Mouse (Mus musculus): Measurements from ENCODE around the gene Tgif1. TPM values are rescaled to one million over a fixed set of nuclear protein-coding genes. Genes with fewer than 3 reads are reported as not detected.
"Not testable (repeated sequence)": the region's sequence is repeated elsewhere in the genome, so short reads cannot be mapped to it uniquely, and the experiment has no call there.

Gene Tgif1
- polyA plus RNA-seq, 1 experiment from 2014 or later, result 66.8 TPM

DNA sequence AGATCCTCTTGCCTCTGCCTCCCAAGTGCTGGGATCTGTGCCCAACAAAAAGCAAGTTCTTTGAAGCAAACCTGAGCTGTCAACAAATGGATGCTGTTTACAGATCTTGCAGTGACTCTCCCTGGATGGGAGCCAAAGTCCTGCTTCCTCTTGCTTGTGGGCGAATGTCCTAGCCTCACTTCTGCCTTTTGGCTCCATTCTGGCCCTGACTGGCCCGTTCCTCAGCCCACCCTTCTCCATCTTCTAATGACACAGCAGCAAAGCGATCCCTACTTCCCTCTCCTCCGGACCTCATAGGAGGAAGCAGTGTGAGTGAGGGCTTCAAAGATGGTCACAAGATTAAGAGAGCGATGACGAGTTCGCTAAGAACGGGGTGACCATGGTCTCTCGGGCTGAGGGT lies 20.8 kb downstream of the Tgif1 start:
- H3K4me1 ChIP-seq, result peaks cover 8% of the 10 kb centered on the region
- H3K9ac ChIP-seq, result no peak overlapping the region
- H3K4me3 ChIP-seq, result no peak overlapping the region
- no peaks in the 10 kb centered on the region for H3K9me3 ChIP-seq (replicated peaks)
- no peak overlapping the region; the same call in 1 of the 2 replicates for H3K27ac ChIP-seq
- WGBS, result 89% methylated on average over 9 of the region's 9 CpGs
- H3K36me3 ChIP-seq, result no peaks in the 10 kb centered on the region
- H3K4me2 ChIP-seq (replicated peaks), result no peak overlapping the region
- H3K27me3 ChIP-seq, result no peaks in the 10 kb centered on the region; the same call in 1 of the 2 replicates
- no peak for ATAC-seq (ENCODE audit: low FRiP score)

DNA sequence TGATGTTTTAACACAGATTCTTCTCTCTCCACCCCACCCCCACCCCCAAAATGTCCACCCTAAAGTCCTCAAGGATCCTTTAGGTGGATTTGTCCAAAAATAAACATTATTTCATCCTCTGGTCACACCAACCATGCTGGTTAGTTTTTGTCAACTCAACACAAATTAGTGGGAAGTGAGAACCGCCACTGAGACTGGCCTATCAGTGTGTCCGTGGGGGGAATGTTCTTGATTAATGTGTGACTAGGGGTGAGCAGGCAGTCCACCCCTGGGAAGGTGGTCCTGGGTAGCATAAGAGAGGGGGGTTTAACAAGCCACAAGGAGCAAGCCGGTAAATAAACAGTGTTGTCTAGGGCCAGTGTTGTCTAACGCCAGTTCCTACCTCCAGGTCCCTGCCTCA lies 21.8 kb downstream of the Tgif1 start:
- Histone ChIP-seq H3K4me1 (peaks cover 8% of the 10 kb centered on the region), H3K9me3 (replicated peaks) (no peaks in the 10 kb centered on the region), H3K4me2 (replicated peaks) (no peak overlapping the region), H3K27ac (no peak overlapping the region), H3K27me3 (no peaks in the 10 kb centered on the region; the same call in 1 of the 2 replicates), H3K9ac (no peak overlapping the region), H3K36me3 (no peaks in the 10 kb centered on the region), H3K4me3 (no peak overlapping the region)
- ATAC-seq (ENCODE audit: low FRiP score), result no peak
- WGBS, result 73% methylated on average over 4 of the region's 4 CpGs

DNA sequence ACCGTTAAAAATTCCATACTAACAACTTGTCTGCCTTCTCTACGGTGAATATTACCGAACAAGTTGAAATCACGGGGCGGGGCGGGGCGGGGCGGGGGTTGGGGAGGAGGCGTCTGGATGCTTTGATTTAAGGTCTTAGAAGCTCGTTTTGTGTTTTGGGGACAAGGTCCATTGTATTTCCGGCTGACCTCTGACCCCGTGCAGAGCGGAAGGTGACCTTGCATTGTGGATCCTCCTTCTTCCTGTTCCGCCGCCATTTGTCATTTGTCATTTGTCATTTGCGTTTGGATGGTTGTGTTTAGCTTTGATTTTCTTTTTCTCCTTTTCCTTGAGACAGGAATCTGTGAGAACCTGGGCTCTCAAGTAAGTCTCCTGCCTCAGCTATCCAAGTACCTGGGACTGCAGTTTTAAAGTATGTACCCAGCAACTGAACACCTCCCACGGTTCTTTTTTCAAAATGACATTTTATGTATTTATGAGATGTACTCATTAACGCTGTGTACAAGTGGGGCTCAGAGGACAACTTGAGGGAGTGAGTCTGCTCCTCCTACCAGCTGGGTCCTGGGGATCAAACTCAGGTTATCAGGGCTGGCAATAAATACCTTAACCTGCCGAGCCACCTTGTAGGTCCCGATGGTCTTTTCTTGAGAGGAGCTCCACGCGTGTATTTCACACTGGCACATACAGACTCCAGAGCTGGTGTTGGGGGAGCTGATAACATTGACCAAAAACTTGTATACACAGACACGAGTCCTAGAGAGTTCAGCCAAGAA lies 23.2 kb downstream of the Tgif1 start:
- WGBS, result 62% methylated on average over 23 of the region's 23 CpGs
- H3K27me3 ChIP-seq, result no peaks in the 10 kb centered on the region; the same call in 1 of the 2 replicates
- no peaks in the 10 kb centered on the region for H3K36me3 ChIP-seq
- H3K9me3 ChIP-seq (replicated peaks), result no peaks in the 10 kb centered on the region
- H3K27ac ChIP-seq, result no peak overlapping the region
- H3K4me2 ChIP-seq (replicated peaks), result no peak overlapping the region
- H3K9ac ChIP-seq, result no peak overlapping the region
- peaks cover 4% of the 10 kb centered on the region for H3K4me1 ChIP-seq
- no peak for ATAC-seq (ENCODE audit: low FRiP score)
- H3K4me3 ChIP-seq, result no peak overlapping the region

DNA sequence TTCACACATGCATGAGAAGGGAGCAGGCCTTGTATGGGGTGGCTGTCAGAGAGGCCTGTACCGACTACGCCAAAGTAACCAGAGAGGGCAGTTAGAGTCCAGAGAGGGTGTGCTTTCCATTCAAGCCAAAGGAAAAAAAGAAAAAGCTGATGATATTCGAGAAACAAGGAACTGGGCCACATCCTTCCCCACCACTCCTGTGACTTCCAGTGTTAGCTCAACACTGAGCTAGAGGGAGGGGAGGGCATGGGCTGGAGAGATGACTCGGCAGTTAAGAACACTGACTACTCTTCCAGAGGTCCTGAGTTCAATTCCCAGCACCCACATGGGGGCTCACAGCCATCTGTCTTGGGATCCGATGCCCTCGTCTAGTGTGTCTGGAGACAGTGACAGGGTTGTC lies 24.1 kb downstream of the Tgif1 start:
- no peak for ATAC-seq (ENCODE audit: low FRiP score)
- H3K27me3 ChIP-seq, result no peaks in the 10 kb centered on the region; the same call in 1 of the 2 replicates
- no peaks in the 10 kb centered on the region for H3K9me3 ChIP-seq (replicated peaks)
- H3K4me1 ChIP-seq, result peaks cover under 1% of the 10 kb centered on the region; the same call in 1 of the 2 replicates
- no peak overlapping the region for H3K4me2 ChIP-seq (replicated peaks)
- no peak overlapping the region for H3K27ac ChIP-seq
- H3K4me3 ChIP-seq, result no peak overlapping the region
- no peak overlapping the region for H3K9ac ChIP-seq
- 80% methylated on average over 6 of the region's 6 CpGs for WGBS
- no peaks in the 10 kb centered on the region for H3K36me3 ChIP-seq

DNA sequence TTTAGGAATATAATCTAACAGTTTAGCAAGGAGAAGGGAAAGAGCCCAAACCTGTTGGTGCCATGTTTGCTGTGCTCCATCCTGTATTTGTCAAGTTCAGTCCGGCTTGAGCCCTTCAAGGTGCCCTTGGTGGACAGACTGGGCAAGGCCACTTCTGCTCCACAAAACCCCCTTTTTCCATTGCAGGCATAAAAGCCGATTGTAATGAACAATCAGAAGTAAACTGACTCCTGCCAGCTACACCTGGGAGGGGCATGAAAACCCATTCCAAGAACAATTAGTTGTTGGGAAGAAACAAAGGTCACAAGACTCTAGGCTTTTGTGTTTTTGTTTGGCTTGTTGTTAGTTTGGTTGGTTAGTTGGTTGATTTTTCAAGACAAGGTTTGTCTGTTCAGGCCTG lies 24.8 kb downstream of the Tgif1 start:
- WGBS, result 76% methylated on average over 2 of the region's 2 CpGs
- Histone ChIP-seq H3K4me2 (replicated peaks) (no peak overlapping the region), H3K4me1 (no peaks in the 10 kb centered on the region), H3K9me3 (replicated peaks) (no peaks in the 10 kb centered on the region), H3K36me3 (no peaks in the 10 kb centered on the region), H3K27ac (no peak overlapping the region), H3K9ac (no peak overlapping the region), H3K4me3 (no peak overlapping the region), H3K27me3 (no peaks in the 10 kb centered on the region; the same call in 1 of the 2 replicates)
- ATAC-seq (ENCODE audit: low FRiP score), result no peak

DNA sequence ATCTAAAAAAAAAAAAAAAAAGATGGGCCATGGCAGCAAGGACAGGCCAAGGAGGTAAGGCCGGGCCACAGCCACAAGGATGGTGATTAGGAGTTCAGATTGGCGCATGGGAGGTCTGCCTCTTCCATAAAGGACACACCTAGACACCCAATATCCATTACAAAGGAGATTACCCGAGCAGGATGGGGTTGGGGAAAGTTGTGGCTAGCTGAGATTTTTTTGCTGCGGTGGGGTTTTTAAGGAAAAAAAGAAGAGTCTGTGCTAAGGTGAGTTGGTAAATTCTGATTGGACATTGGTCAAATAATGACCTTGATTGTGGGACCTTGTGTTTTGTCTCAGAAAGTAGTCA lies 25.2 kb downstream of the Tgif1 start:
- H3K36me3 ChIP-seq, result no peaks in the 10 kb centered on the region
- H3K27ac ChIP-seq, result no peak overlapping the region
- no peaks in the 10 kb centered on the region for H3K4me1 ChIP-seq
- WGBS, result 75% methylated on average over 4 of the region's 4 CpGs
- no peak overlapping the region for H3K9ac ChIP-seq
- no peak for ATAC-seq (ENCODE audit: low FRiP score)
- H3K4me3 ChIP-seq, result no peak overlapping the region
- H3K27me3 ChIP-seq, result no peaks in the 10 kb centered on the region; the same call in 1 of the 2 replicates
- H3K9me3 ChIP-seq (replicated peaks), result no peaks in the 10 kb centered on the region
- H3K4me2 ChIP-seq (replicated peaks), result no peak overlapping the region

DNA sequence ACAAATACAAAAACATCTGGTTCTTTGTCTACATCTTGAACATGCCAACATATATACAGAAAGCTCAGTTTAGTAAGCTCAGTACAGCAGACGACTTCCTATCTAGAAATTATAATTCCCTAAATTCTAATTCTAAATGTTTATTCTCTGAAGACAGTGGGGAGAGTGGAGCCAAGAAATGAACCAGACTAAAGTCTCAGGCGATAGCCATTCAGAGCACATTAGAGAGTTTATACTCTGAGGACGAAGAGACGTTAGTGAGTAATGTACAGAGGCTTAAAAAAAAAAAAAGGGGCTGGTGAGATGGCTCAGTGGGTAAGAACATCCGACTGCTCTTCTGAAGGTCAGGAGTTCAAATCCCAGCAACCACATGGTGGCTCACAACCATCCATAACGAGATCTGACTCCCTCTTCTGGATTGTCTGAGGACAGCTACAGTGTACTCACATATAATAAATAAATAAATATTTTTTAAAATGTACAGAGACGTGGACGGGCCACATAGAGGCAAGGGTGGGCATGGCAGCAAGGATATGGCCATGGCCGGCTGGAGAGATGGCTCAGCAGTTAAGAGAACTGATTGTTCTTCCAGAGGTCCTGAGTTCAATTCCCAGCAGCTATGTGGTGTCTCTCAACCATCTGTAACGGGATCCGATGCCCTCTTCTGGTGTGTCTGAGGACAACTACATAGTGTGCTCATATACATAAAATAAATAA lies 25.7 kb downstream of the Tgif1 start:
- not testable (repeated sequence) for H3K4me1 ChIP-seq; H3K27ac ChIP-seq; H3K4me2 ChIP-seq (replicated peaks); H3K4me3 ChIP-seq; H3K36me3 ChIP-seq; H3K27me3 ChIP-seq; H3K9me3 ChIP-seq (replicated peaks); ATAC-seq (ENCODE audit: low FRiP score); H3K9ac ChIP-seq
- 89% methylated on average over 11 of the region's 11 CpGs for WGBS

DNA sequence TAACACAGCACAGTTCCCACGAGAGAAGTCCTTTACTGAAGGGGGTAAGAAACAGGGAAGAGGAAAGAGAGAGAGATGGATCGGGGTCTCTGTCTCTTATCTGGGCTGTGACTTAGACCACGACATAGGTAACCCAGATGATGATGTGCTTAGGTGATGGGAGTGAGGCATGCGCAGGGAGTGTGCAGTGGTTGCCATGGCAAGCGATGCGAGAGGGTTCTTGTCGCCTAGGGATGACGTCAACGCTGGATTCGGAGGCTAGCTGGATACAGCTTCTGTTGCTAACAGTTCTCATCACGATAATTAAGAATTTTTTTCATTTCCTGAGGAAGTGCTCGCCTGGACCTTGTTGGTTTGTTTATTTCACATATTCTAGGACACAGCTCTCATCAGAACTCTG lies 27.1 kb downstream of the Tgif1 start:
- H3K36me3 ChIP-seq, result no peaks in the 10 kb centered on the region
- H3K27me3 ChIP-seq, result peaks cover 4% of the 10 kb centered on the region
- no peak for ATAC-seq (ENCODE audit: low FRiP score)
- H3K9me3 ChIP-seq (replicated peaks), result no peaks in the 10 kb centered on the region
- H3K4me2 ChIP-seq (replicated peaks), result no peak overlapping the region
- H3K9ac ChIP-seq, result no peak overlapping the region
- H3K4me1 ChIP-seq, result no peaks in the 10 kb centered on the region
- no peak overlapping the region for H3K4me3 ChIP-seq
- H3K27ac ChIP-seq, result no peak overlapping the region
- 86% methylated on average over 12 of the region's 12 CpGs for WGBS

DNA sequence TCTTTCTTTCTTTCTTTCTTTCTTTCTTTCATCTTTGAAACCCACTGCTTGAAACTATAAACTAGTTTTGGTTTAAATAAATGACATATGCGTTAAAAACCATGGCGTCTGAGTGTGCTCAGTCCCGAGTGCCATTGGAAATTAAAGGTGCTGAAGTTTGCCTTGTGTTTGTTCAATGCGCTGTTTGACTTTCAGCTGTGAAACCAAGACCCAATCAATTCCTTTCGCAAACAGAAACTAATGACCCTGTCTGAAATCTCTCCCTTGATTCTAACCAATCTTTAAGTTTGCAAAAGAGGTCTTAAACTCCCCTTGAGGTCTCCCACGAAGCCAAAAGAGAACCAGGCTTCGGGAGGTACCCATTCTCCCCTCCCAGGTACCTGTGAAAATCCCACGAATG lies 30.3 kb downstream of the Tgif1 start:
- no peaks in the 10 kb centered on the region for H3K36me3 ChIP-seq
- no peaks in the 10 kb centered on the region for H3K9me3 ChIP-seq (replicated peaks)
- H3K4me1 ChIP-seq, result peaks cover 3% of the 10 kb centered on the region; the same call in 1 of the 2 replicates
- WGBS, result 88% methylated on average over 8 of the region's 8 CpGs
- no peak for ATAC-seq (ENCODE audit: low FRiP score)
- H3K9ac ChIP-seq, result no peak overlapping the region
- H3K4me3 ChIP-seq, result no peak overlapping the region
- no peak overlapping the region for H3K27ac ChIP-seq
- H3K27me3 ChIP-seq, result peaks cover 20% of the 10 kb centered on the region
- H3K4me2 ChIP-seq (replicated peaks), result no peak overlapping the region

DNA sequence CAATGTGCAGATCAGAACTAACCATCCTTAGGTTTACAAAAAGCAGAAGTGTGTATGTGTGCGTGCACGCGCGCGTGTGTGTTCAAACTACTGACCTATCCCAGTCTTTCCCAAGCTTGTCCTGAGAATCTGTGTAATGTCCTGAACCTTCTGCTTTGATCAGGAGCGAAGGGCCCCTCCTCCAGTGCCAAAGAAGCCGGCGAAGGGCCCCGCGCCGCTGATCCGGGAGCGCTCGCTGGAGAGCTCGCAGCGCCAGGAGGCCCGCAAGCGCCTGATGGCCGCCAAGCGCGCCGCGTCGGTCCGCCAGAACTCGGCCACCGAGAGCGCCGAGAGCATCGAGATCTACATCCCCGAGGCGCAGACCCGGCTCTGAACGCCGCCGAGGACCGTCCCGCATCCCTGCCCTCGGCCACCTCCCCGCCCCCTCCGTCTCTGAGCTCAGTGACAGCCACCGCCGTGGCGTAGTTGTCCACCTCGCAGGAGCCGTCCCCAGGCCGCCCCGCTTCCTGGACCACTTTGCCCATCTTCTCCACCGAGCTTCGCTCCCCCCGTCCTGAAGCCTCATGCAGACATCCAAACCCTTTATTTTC lies 35.4 kb downstream of the Tgif1 start:
- no peak overlapping the region for H3K27ac ChIP-seq
- peak overlapping the region; percentile 50 for H3K4me3 ChIP-seq
- H3K27me3 ChIP-seq, result peaks cover 40% of the 10 kb centered on the region
- peak overlapping the region; percentile 85 for H3K4me2 ChIP-seq (replicated peaks)
- H3K36me3 ChIP-seq, result no peaks in the 10 kb centered on the region
- H3K9me3 ChIP-seq (replicated peaks), result no peaks in the 10 kb centered on the region
- peak; percentile 81 for ATAC-seq (ENCODE audit: low FRiP score)
- 3% methylated on average over 51 of the region's 51 CpGs for WGBS
- H3K4me1 ChIP-seq, result peaks cover 7% of the 10 kb centered on the region; the same call in 1 of the 2 replicates
- H3K9ac ChIP-seq, result peak overlapping the region; percentile 62

DNA sequence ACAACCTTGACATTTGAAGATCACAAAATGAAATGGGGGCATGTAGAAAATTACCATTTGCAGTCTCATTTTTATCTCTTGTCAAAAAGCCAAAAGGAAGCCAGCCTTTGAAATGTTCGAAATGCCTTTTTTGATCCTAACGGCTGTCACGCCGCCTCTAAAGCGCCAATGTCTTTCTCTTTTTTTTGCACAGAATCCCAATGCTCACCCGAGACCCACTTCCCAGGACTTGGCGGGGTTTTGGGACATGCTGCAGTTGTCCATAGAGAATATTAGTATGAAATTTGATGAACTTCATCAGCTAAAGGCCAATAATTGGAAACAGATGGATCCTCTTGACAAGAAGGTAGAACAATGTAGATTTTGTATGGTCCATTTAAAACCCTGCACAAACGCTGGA lies 38.3 kb downstream of the Tgif1 start:
- Histone ChIP-seq H3K4me2 (replicated peaks) (no peak overlapping the region), H3K27me3 (peaks cover 34% of the 10 kb centered on the region), H3K9ac (no peak overlapping the region), H3K4me1 (peaks cover 7% of the 10 kb centered on the region; the same call in 1 of the 2 replicates), H3K36me3 (no peaks in the 10 kb centered on the region), H3K9me3 (replicated peaks) (no peaks in the 10 kb centered on the region), H3K4me3 (no peak overlapping the region), H3K27ac (no peak overlapping the region)
- ATAC-seq (ENCODE audit: low FRiP score), result no peak
- 41% methylated on average over 8 of the region's 8 CpGs for WGBS

DNA sequence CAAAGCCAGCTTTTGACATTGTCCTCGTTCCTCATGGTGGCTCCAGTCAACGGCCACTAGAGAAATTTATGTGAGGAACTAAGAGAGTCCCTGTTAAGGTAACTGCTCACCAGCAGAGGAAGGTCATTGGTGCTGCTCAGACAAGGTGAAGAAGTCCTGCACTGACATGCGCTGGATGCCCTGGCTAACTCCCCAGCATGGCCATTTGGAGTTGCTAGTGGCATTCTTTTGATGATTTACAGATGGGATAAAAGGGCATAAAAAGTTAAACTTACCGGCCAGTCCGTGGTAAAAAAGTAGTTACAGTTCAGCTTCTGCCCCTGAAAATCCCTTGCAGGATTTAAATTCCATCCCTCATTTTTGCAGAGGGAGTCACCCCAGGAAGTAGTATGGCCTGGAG lies 42.6 kb downstream of the Tgif1 start:
- Histone ChIP-seq H3K4me3 (no peak overlapping the region), H3K9ac (no peak overlapping the region), H3K36me3 (no peaks in the 10 kb centered on the region), H3K4me2 (replicated peaks) (no peak overlapping the region), H3K27me3 (no peaks in the 10 kb centered on the region), H3K9me3 (replicated peaks) (no peaks in the 10 kb centered on the region), H3K27ac (no peak overlapping the region), H3K4me1 (no peaks in the 10 kb centered on the region)
- WGBS, result 88% methylated on average over 5 of the region's 5 CpGs
- no peak for ATAC-seq (ENCODE audit: low FRiP score)

All from hindbrain, embryonic 12.5 days (tissue).